Mouse (Mus musculus) regulatory T cell (primary cell): Measurements from ENCODE around the gene Fxr2.

Experiments
- in situ Hi-C: fragments of 300-600 bp; cut with MboI, MseI; formaldehyde crosslinking; loops from one replicate; pipeline ENCODE4 v1.15.1; 2025; ENCODE audit warnings: high pct_unique_total_duplicates

Gene Fxr2

DNA sequence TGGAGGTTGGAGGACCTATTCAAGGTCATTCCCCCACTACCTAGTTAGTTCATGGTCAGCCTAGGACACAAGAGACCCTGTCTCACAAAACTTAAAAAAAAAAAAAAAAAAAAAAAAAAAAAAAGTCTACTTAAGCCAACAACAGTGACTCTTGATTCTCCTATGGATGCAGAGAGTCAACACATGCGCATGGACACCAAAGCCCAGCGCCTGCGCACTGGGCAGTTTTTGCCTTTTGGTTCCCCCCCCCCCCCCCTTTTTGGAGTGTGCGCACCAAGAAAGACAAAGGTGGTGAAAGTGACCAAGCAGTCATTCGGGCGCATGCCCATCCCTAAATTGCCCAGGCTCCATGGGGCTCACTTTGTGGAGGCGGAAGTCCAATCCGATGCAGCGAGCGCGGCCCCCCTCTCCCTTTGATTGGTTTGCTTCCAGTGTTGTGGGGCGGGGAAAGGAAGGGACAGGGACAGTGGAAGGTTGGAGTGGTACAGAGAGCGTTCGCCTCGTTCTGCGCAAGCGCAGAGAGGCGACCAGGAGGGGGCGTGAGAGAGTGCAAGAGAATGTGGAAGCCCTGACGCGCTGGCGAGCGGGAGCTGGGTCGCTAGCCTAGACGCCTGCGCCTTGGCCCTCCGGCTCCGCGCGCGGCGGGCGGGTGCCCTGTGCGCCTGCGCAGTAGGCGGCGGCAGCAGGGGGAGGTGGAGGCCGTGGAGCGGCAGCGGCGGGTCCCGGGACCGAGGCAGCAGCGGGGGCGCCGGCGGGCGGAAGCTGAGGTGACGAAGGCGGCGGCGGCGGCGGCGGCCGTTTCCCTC, at the start of gene Fxr2:
Gene Fxr2, plus strand, starts transcription at position 707 of the 806 bp plus-strand sequence.
- in situ Hi-C loops: no loop called here

DNA sequence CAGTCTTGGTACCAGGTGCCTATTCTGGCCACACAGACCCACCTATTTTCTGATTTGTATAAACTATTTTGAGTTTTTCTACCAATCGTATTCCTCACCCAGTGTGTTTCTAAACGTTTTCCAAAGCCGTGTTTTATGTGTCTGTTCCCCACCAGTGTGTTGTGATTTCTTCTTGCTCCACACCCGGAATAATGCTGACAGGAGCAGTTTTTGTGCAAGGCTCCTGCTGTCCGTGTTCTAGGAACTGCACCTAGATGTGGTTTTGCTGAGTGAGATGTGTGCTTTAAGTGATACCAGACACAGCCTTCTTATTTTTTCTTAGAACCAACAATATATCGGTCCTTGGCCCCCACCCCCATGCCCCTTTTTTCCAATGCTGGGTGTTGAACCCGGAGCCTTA, 48.8 kb upstream of the Fxr2 start:
- in situ Hi-C loops: loop anchor here (5.0 kb wide), 1 partner anchor 73 kb away; the partner anchor contains the start of gene Sox15

DNA sequence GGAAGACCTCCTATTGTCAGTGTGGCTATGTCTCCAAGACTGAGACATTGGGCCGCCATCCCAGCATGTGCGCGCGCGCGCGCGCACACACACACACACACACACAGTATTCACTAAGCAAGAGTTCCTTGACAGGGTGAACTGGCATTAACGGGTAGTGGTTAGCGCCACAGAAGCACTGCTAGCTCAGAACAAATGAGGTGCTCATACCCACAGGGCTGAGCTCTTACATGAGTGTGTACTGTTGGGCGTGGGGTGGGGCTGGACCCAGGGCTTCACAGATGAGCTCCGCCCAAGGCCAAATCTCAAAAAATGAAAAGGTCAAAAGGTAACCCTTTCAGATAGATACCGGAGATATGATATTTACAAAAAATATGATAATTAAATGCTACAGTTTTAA, 47.9 kb upstream of the Fxr2 start:
- in situ Hi-C loops: loop anchor here (5.0 kb wide), 1 partner anchor 72 kb away; the partner anchor contains the start of gene Sox15

DNA sequence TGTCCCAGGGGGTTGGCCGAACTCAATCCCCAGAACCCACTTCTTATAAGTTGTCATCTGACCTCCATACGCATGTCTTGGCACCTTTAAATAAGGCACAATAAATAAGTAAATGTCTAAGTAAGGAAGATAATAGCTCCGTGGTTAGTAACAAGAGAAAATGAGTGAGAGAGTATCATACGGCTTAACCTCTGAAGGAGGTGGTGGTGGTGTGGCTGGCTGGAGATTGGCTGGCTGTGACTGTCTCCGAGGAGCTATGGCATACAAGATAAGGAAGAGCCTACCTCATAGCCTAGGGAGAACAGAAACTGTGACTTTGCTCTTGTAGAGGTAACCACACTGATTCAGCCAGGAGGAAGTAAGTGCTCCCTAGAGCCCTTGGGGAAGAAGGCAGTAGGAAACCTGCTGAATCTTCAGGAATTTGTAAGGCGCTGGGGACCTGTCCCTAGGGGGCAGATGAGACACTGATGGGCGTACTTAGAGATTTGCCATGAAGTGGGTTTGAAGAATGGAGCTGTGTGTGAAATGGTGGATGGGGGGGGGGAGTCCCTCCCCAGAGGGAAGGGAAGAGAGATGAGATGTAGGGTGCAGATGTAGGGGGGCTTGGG, 47.0 kb upstream of the Fxr2 start:
- in situ Hi-C loops: no loop called here

DNA sequence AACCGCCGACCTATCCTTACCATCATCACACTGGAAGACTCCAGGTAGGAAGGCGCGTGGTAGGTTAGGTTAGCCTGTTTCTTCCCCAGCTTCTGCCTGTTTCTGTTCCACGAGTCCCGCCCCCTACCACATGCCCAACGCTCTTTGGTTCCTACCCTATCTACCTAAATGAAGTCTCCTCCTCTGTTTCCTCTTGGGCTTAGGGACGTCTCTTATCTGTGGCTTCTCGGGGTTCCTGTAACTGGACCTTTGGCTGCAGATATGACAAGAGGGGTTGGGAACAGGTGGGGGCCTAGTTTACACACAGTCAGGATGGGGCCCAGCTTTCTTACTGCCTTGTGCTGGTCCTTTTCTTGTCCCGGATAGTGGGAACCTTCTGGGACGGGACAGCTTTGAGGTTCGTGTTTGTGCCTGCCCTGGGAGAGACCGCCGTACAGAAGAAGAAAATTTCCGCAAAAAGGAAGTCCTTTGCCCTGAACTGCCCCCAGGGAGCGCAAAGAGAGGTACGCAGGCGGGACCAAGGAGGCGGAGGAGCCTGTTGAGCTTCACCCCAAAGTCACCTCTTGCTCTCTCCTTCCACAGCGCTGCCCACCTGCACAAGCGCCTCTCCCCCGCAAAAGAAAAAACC, 43.5 kb upstream of the Fxr2 start:
- in situ Hi-C loops: no loop called here

DNA sequence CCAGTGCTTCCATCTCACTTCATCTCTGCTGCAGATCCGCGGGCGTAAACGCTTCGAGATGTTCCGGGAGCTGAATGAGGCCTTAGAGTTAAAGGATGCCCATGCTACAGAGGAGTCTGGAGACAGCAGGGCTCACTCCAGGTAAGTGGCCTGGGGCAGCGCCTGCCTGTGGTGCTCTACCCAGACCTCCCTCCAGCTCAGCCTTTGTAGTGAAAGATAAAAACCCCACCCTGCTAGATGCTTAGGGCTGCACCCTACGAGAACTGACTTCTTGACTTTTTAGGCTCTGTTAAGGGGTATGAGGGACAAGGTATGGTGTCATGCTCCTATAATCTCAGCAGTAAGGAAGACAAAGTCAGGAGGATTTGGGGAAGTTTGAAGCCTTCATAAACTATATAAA, 42.2 kb upstream of the Fxr2 start:
- in situ Hi-C loops: no loop called here

DNA sequence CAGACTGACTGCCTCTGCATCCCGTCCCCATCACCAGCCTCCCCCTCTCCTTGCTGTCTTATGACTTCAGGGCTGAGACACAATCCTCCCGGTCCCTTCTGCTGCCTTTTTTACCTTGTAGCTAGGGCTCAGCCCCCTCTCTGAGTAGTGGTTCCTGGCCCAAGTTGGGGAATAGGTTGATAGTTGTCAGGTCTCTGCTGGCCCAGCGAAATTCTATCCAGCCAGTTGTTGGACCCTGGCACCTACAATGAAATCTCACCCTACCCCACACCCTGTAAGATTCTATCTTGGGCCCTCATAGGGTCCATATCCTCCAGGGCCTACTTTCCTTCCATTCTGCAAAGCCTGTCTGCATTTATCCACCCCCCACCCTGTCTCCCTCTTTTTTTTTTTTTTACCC, 41.4 kb upstream of the Fxr2 start:
- in situ Hi-C loops: no loop called here

DNA sequence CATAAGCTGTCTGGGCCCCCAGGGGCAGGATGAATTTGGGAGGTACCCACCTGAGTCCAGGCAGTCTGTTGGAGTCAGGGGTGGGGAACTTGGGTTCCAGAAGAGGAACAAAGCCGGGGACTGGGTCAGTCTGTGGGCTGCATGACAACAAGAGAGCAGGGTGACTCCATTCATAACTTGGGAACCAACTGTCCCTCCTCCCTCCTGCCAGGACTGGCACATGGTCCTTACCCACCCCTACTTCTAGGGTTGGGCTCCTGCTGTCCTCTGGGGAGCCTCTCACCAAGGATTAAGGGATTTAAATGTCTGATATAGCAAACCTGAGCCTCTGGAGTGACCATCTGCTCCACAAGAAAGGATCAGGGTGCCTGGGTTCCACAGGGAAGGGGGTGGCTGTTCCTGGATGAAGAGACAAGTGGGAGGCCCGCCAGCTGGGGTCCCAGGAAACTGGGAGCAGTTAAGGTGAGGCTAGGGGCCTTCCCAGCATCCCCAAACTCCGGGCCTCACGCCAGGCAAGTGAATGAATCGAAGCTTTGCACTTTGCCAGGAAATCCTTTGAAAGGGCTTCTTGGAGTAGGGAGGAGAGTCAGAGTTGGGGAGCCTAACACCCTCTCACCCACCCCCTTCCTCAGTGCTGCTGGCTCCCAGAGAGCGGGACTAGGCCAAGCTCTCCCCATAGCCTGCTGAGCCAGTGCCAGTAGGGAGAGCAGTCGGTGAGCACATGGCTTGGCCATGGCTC, 40.7 kb upstream of the Fxr2 start:
- in situ Hi-C loops: no loop called here

DNA sequence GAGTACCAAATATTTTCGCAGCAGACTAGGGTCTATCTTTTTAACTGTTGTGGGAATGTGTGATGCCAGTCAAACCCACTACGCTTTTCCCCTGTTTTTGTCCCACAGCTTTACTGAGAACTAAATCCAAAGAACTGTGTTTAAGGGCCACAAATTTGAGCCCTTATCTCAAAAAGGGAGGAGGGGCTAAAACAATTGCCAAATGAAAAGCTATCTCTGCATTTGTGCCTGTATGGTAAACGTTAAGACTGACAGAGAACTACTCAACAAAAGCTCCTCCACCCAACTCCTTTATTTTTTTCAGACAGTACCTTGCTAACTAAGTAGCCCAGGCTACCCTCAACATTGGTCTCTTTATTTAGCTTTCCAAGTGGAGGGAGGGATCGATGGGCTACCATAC, 40.0 kb upstream of the Fxr2 start:
- in situ Hi-C loops: no loop called here

DNA sequence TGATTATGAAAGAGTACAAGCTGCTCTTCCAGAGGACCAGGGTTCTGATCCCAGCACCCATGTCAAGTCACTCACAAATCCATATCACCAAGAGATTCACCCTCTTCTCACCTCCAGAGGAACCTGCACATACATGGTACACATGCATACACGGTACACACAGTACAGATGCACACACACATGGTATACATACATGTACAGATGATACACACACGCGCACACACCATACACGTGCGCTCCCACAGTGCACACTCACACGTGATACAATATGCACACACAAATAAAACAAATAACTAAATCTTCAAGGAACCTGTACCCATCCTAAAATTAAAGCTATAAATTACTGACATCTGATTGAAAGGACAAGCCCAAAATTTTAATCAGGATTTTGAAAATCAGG, 37.9 kb upstream of the Fxr2 start:
- in situ Hi-C loops: no loop called here

DNA sequence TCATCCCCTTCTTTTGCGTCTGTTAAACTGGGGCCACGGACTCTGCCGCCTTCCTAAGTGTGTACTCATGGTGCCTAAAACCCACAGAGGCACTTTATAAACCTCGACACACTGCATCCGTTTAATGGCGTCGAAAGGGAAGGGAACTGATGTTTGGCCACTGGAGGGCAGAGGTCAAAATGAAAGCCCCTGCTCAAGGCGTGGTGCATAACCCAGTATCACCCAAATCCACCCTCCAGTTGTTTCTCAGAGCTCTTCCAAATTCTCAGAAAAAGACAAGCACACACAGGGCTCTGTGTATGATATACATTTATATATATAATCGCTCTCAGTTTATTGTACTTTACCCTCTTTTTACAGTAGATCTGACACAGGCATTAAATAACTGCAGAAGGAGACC, 33.4 kb upstream of the Fxr2 start:
- in situ Hi-C loops: no loop called here

DNA sequence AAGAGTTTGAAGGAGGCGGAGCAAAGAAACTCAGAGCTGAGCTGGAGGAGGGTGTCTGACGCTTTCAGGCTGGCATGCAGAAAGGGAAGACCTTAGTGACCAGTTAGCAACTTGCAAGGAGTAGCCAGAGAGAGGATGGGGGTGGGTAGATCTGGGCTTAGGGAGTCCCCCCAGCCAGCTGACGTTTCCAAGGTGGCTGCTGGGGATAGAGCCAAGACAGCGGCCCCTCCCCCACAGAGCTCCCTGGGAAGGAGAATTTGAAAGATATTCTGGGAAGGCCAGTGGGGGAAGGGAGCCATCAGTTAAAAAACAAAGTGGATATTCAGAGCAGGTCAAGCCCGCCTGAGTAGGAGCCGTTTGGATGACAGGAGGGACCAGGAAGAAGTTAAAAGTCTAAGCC, 32.7 kb upstream of the Fxr2 start:
- in situ Hi-C loops: no loop called here

DNA sequence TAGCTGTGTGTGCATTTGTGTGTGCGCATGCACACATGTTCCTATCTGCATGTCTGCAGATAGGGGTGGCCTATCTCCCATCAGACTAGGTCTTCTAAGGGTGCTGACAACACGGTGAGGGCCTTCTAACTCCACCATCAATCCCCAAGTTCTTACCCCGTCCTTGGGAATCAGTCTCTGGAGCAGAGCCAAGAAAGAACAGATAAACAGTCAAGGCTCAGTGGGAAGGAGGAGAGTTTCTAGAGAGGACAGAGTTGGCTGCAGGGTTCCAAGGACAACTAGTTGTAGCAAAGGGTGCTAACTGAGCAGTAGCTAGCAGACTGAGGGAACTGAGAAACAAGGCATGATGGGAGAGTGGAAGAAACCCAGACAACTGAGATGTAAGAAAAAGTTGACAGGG, 31.0 kb upstream of the Fxr2 start:
- in situ Hi-C loops: no loop called here

DNA sequence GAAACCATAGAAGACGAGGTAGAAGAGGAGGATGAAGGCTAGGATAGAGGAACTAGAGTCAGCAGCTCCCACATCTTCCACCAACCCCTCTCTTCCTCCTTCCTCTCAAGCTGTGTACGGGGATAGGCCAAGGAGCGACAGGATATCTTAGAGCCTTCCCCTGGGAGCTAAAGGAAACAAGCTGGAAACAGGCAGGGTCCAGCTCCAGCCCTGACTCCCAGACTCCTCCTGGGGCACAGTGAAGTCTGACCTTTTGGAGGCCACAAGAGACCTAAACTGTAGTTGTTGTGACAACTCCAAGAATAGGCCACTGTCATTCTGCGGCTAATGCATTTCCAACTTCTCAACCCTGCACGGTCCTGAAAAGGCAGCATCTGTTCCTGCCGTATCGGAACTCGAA, 29.3 kb upstream of the Fxr2 start:
- in situ Hi-C loops: no loop called here

DNA sequence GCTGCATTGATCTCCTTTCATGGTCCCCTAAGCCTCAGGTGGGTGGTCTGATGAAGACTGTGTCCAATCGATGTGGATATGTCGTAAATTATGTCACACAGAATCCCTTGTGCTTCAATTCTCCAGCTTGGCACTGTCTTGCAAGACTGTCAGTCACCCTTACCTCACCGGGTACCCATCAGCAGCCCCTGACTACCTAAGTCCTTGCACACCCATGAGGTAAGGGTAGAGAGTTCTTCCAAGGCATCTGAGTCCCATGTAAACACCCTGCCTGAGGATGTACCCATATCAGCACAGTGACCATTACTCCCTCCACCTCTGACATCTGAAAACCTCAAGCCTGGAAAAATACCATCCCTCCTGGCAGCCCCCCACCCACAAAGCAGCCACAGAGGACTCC, 28.4 kb upstream of the Fxr2 start:
- in situ Hi-C loops: no loop called here

DNA sequence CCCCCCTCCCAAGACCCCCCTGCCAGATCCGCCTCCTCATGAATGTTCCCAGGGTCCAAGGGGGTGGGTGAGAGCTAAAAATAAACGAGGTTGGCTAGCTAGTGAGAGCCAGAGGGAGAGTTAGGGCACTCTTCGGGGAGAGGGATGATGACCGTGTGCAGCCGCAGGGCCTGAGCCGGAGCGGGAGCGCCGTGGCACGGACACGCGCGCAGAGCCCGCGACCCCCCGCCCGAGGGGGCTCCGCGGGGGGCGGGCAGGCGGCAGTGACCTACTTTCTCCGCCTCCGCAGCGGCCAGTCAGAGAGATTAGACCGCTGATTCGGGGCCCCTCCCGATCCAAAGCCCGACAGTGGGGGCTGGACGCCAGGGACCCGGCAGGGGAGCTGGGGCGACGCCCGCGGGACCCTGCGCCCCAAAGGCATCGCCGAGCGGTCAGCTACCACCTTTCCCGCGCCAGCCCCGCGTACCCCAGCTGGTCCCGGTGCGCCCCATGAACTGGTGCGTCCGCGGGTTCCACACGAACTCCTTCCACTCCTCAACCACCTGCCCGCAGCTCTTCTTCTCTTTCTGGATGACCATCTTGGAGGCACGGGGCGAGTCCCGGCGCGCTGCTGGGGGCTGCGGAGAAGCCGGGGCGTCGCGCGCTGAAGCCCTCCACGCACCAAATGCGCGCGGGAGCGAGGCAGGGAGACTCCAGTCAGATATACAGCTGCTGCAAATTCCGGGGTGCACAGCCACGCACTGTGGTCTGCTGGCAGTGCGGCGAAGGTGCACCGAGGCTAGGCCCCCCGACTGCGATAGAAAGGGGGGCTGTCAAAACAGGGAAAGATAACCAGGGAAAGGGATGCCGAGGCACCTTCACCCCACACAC, 27.8 kb upstream of the Fxr2 start:
- in situ Hi-C loops: no loop called here

DNA sequence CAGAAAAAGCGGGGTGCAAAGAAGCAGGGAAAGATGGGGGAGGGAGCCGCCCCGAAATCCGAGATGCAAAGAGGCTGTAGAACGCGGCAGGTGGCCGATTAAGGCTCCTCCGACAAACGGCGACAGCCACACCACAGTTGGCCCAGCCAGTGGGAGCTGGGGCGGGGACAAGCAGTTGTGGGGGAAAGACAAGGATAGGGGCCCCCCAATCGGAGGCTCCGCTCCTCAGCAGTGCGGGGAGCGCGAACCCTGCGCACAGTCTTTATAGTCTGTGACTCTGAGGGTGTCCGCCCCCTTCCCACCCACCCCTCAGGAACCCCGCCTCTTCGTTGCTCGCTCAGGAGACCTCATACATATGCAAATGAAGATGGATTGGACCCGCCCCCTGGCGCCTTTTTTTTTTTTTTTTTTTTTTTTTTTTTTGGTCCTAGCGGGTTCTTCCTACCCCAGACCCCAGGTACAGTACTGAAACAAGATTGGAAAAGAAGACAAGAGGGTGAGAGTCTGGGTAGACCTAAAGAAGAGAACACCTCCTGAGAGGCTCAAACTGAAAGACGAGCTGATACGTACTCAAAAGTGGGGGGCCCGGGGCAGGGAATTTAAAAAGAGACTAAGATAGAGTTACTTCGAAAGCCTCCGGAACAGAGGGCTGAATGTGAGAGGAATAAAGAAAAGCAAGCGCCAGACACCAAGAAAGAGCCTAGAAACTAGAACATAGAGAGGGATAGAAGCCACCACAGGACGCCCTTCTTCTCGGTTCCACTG, 26.9 kb upstream of the Fxr2 start, which contains the start of gene Atp1b2:
Gene Atp1b2, minus strand, starts transcription at position 217 of the 765 bp plus-strand sequence.
- in situ Hi-C loops: no loop called here

DNA sequence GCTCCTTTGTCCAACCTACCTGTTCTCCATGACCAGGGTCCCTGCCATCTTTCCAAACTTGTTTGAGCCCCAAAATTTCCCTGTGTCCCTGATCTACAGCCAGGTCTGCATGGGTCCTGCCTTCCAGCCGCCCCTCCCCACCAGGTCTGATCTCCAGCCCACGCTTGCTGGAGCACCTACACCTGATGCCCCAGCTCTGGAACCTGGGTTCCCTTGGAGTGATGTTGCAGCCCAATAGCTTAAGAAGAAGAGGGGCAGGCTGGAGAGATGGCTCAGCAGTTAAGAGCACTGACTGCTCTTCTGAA, 26.3 kb upstream of the Fxr2 start:
- in situ Hi-C loops: no loop called here

DNA sequence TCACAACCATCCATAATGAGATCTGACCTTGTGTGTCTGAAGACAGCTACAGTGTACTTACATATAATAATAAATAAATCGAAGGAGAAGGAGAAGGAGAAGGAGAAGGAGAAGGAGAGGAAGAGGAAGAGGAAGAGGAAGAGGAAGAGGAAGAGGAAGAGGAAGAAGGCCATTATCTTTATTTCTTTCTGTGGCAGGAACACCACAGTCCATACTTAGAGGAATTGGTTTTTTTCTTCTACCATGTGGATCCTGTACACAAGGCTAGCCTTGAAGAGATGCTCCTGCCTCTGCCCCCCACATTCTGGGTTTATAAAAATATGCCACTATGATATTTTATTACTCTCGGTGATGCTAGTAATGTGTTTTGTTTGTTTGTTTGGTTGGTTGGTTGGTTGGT, 26.0 kb upstream of the Fxr2 start:
- in situ Hi-C loops: no loop called here

DNA sequence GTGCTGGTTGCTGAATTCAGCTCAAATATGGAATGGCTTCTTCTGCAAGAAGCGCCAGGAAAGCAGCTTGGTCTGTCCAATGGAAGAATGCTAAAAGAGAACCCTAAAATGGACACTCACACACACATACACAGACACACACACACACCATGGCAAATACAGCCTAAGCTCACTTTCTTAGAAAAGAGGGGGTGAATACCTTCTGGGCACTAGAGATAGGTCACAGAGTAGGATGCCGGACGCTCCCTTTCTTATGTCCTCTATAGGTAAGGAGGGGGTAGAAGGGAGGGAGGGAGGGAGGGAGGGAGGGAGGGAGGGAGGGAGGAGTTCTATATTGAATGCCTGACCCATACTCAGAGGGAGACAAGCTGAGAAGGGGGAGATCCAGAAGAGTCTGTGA, 24.3 kb upstream of the Fxr2 start:
- in situ Hi-C loops: no loop called here

DNA sequence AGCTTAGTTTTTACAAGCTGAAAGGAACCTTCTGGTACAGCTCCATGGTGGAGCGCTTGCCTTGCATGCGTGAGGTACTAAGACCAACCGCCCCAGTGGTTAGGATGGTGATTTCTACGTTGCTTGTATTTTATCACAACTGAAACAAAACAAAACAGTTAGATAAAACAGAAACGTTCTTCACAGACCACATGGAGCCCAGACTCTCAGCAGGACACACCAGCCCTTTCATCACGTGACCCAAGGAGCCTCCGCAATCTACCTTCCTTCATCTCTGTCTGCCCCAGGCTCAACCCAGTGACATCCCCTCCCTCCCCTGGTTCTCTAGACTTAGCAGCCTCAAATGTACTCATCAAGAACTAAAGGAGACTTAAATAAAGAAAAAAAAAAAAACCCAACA, 23.4 kb upstream of the Fxr2 start:
- in situ Hi-C loops: no loop called here
